Mouse (Mus musculus) forebrain, embryonic 16.5 days (tissue): Measurements from ENCODE around the gene 1700029I15Rik. TPM values are rescaled to one million over a fixed set of nuclear protein-coding genes. Genes with fewer than 3 reads are reported as not detected.

Experiments
- ATAC-seq: fragments of 200-750 bp; cut with Nextera tagmentation; 2 replicates; pipeline ENCODE4 v1.8.0; 2017; ENCODE audit warnings: mild to moderate bottlenecking, moderate library complexity
- H3K27ac ChIP-seq: fragments of 300-500 bp; sonication (generic); 2 replicates; pipeline ENCODE4 v1.5.1; 2014; ENCODE audit warnings: low read length, control low read depth
- H3K27me3 ChIP-seq: fragments of 300-500 bp; sonication (generic); replicated peaks from 2 replicates; pipeline ENCODE4 v1.6.1; 2014; ENCODE audit warnings: low read length; ENCODE audit not compliant: control insufficient read depth, insufficient read depth
- H3K36me3 ChIP-seq: fragments of 300-500 bp; sonication (generic); 2 replicates; pipeline ENCODE4 v1.6.1; 2014; ENCODE audit not compliant: control insufficient read depth, insufficient read depth
- H3K4me1 ChIP-seq: fragments of 300-500 bp; sonication (generic); replicated peaks from 2 replicates; pipeline ENCODE4 v1.6.1; 2014; ENCODE audit warnings: low read length; ENCODE audit not compliant: control insufficient read depth, insufficient read depth
- H3K4me2 ChIP-seq: fragments of 300-500 bp; sonication (generic); 2 replicates; pipeline ENCODE4 v1.6.1; 2014; ENCODE audit warnings: mild to moderate bottlenecking, low read length, control low read depth
- H3K4me3 ChIP-seq: fragments of 300-500 bp; sonication (generic); replicated peaks from 2 replicates; pipeline ENCODE4 v1.5.1; 2014; ENCODE audit warnings: mild to moderate bottlenecking, low read length, control low read depth
- H3K9ac ChIP-seq: fragments of 300-500 bp; sonication (generic); replicated peaks from 2 replicates; pipeline ENCODE4 v1.6.1; 2014; ENCODE audit warnings: low read depth, low read length, control low read depth
- H3K9me3 ChIP-seq: fragments of 300-500 bp; sonication (generic); 2 replicates; pipeline ENCODE4 v1.6.1; 2016; ENCODE audit warnings: low read length; ENCODE audit not compliant: control insufficient read depth
- WGBS: fragments of 180-500 bp; shearing (Covaris S2); extraction: QIAGEN DNeasy Blood & Tissue Kit; methylation state at CpG from one replicate; pipeline ENCODE4 v1.1.7; 2014; 5-methylcytosine and 5-hydroxymethylcytosine counted together
- polyA plus RNA-seq: library from polyadenylated mRNA; unstranded; fragments of >200 nt; fragmentation: Nextera tagmentation; extraction: Ambion mirVana; gene quantifications from 2 replicates; pipeline ENCODE4 v1.2.1, GENCODE M21; 2015

Gene 1700029I15Rik
- polyA plus RNA-seq, 1 experiment from 2014 or later, result 8.6 TPM

DNA sequence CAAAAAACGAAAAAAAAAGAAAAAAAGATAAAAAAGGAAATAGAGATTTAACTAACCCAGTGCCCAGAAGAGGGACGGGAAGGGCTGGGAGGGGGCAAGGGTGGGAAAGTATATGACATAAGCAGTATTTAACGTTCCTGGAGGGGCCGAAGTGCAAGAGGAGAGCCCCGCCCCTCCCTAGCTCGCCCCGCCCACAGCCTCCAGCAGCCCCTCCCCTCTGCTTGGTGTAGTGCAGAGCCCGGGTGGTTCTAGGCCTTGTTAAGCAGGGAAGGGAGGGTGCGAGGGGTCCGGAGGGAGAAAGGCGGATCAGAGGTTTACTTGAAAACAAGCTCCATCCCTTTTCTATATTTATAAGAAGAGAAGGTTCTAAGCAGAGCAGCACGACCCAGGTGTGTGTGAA is 21.4 kb upstream of the 1700029I15Rik start:
- no peaks in the 10 kb centered on the region for H3K9me3 ChIP-seq
- peaks cover 10% of the 10 kb centered on the region; the same call in 1 of the 2 replicates for H3K4me1 ChIP-seq
- H3K27ac ChIP-seq, result peak overlapping the region; percentile 20; the same call in 1 of the 2 replicates
- WGBS, result 20% methylated on average over 12 of the region's 12 CpGs
- no peak overlapping the region for H3K4me2 ChIP-seq
- H3K9ac ChIP-seq, result no peak overlapping the region
- no peaks in the 10 kb centered on the region for H3K27me3 ChIP-seq
- H3K4me3 ChIP-seq, result no peak overlapping the region
- H3K36me3 ChIP-seq, result peaks cover 19% of the 10 kb centered on the region; the same call in 1 of the 2 replicates
- peak; percentile 50; the same call in 1 of the 2 replicates for ATAC-seq

DNA sequence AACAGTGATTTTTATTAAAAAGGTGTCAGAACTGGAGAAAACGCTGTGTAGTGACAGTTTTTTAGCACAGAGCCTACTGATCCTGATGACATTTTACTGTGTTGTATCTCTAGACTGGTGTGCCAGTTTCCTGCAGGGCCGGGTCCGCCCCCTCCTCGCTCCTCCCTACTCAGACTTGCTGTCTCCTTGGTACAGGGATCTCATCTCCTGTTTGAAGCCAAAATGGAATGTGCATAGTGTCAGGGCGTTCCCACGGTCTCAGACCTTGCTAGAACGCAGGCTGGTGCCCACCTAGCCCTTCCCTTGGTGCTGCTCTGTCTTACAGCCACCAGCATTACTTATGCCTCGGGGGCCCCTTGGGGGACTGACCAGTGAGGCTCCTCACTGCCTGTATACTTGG is 20.5 kb upstream of the 1700029I15Rik start:
- ATAC-seq, result no peak
- no peaks in the 10 kb centered on the region for H3K27me3 ChIP-seq
- no peaks in the 10 kb centered on the region for H3K9me3 ChIP-seq
- WGBS, result 87% methylated on average over 8 of the region's 8 CpGs
- H3K9ac ChIP-seq, result no peak overlapping the region
- no peak overlapping the region for H3K27ac ChIP-seq
- no peak overlapping the region for H3K4me2 ChIP-seq
- peaks cover 10% of the 10 kb centered on the region; the same call in 1 of the 2 replicates for H3K4me1 ChIP-seq
- no peak overlapping the region for H3K4me3 ChIP-seq
- peaks cover 14% of the 10 kb centered on the region; the same call in 1 of the 2 replicates for H3K36me3 ChIP-seq

DNA sequence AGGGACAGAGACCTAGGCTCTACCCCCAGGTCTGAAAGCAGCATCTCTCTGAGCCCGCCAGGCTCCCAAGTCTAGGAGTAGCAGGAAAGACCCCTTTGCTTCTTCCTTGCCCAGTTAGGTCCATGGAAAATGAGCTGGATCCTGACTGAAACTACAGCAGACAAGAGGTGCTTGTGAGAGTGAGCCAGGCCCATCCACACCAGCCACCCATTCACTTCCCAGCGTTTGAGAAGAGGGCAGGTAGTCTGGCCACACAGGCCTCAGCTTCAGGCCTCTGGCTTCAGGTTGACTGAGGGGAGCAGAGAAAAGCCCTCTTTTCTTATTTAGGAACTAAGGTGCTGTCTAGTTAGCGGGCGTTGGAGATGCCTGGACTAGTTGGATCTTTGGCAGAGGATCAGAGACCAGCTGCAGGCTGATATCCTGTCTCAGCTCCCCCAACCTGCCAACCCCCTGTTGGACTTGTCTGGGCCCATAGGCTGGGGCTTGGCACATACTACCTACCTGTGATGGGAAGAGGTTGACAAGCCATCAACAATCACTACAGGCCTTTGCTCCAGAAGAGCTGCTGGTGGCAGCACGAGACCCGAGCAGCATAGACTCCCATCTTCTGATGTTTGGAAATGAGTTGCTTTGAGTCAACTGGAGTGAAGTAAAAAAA is 19.6 kb upstream of the 1700029I15Rik start:
- Histone ChIP-seq H3K36me3 (peaks cover 10% of the 10 kb centered on the region; the same call in 1 of the 2 replicates), H3K27ac (no peak overlapping the region), H3K9ac (no peak overlapping the region), H3K9me3 (no peaks in the 10 kb centered on the region), H3K4me2 (no peak overlapping the region), H3K4me1 (peaks cover 10% of the 10 kb centered on the region; the same call in 1 of the 2 replicates), H3K27me3 (no peaks in the 10 kb centered on the region), H3K4me3 (no peak overlapping the region)
- ATAC-seq, result no peak
- 89% methylated on average over 6 of the region's 6 CpGs for WGBS

DNA sequence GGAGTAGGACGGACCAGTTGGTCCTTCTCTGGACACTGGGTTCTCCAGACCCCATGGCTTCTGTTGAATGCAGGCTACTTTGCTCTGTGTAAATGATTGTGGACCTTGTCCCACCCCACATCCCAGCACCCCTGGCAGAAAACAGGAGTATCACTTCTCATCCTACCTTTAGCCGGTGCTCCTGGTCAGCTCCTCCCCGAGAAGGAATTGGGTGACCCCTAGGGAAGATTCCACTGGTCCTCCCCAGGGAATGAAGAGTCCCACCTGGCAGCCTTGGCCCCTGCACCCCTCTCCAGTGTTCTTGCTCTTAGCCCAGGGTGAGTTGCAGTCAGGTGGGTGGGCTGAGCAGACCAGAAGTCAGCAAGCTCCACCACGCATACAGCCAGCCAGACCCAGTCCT is 18.3 kb upstream of the 1700029I15Rik start:
- Histone ChIP-seq H3K9ac (no peak overlapping the region), H3K9me3 (no peaks in the 10 kb centered on the region), H3K27me3 (no peaks in the 10 kb centered on the region), H3K4me3 (no peak overlapping the region), H3K27ac (no peak overlapping the region), H3K4me2 (no peak overlapping the region), H3K4me1 (peaks cover 10% of the 10 kb centered on the region; the same call in 1 of the 2 replicates), H3K36me3 (peaks cover 8% of the 10 kb centered on the region; the same call in 1 of the 2 replicates)
- ATAC-seq, result no peak
- WGBS, result 93% methylated on average over 4 of the region's 4 CpGs

DNA sequence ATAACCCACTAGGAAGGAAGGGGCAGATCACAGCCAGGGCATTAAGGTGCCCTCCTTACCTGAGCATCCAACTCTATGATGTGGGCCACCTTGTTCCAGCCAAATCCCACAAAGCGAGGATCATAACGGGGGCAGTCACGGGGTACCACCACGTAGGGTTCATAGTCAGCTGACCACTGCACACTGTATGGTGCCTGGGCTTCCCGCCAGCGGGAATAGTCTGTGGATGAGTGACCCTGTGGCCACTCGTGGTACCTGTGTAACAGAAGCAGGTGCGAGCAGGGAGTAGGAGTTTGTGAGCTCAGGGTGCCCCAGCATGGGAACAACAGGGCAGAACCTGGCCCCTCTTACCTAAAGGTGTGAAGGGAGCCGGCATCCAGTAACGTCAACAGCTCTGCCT is 16.8 kb upstream of the 1700029I15Rik start:
- peaks cover 9% of the 10 kb centered on the region for H3K4me1 ChIP-seq
- ATAC-seq, result no peak
- 91% methylated on average over 10 of the region's 10 CpGs for WGBS

DNA sequence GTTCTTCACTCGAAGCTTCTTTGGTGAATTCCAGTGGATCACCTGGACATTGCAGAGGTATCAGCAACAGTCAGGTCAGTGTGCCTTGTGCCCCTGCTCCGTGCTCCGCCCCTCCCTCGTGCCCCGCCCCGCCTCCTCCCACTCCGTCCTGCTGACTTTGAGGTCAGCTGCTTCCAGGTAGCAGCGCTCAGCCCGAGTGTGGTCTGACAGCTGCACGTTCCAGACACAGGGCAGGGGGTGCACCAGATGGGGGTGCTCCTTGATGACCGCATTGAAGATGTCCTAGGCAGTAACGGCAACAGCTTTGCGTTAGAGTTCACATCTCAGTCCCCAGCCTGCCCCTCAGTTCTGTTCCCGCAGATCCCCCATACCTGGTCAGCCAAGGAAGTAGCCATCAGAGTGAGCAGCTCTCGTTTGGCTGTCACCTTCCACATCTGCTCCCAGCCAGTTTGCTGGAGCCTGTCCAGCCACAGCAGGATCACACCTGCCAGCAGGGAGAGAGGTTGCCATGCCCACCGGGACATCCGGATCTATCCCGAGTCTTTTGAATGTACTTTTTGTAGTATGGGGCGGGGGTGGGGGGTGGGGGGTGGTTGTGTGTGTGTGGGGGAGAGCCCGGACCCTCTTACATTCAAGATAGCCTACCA is 14.8 kb upstream of the 1700029I15Rik start:
- Histone ChIP-seq H3K36me3 (peaks cover 8% of the 10 kb centered on the region; the same call in 1 of the 2 replicates), H3K9ac (no peak overlapping the region), H3K9me3 (no peaks in the 10 kb centered on the region), H3K27me3 (peaks cover 15% of the 10 kb centered on the region), H3K27ac (no peak overlapping the region), H3K4me2 (no peak overlapping the region), H3K4me3 (no peak overlapping the region), H3K4me1 (peaks cover 23% of the 10 kb centered on the region)
- 46% methylated on average over 20 of the region's 20 CpGs for WGBS
- ATAC-seq, result no peak

More for the DNA sequence above, 16.8 kb upstream of the 1700029I15Rik start:
- H3K4me3 ChIP-seq, result no peak overlapping the region
- H3K9ac ChIP-seq, result no peak overlapping the region
- H3K4me2 ChIP-seq, result no peak overlapping the region
- H3K36me3 ChIP-seq, result peaks cover 8% of the 10 kb centered on the region; the same call in 1 of the 2 replicates
- H3K27ac ChIP-seq, result no peak overlapping the region
- peaks cover 8% of the 10 kb centered on the region for H3K27me3 ChIP-seq
- H3K9me3 ChIP-seq, result no peaks in the 10 kb centered on the region

DNA sequence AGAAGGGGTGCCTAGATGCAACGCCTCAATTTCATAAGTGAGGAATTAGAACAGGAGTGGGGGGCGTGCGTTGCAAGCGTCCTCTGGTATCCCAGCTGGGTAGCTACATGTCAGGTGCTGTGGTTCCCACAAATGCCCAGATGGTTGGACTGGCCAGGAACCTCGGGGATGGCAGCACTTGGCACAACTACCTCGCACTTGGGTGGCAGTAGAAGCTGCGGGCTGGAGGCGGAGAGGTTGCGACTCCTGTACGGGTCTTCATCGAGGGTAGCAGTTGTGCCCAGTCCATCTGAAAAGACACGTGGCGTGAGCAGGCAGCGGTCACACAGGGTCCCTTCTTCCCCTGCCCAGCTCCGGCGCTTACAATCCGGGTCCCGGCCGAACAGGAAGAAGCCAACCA is 12.0 kb upstream of the 1700029I15Rik start:
- no peaks in the 10 kb centered on the region; the same call in 1 of the 2 replicates for H3K36me3 ChIP-seq
- no peaks in the 10 kb centered on the region for H3K9me3 ChIP-seq
- H3K4me1 ChIP-seq, result peaks cover 36% of the 10 kb centered on the region
- no peak for ATAC-seq
- WGBS, result 11% methylated on average over 19 of the region's 19 CpGs
- peaks cover 15% of the 10 kb centered on the region for H3K27me3 ChIP-seq
- H3K9ac ChIP-seq, result peak overlapping the region; percentile 48
- H3K27ac ChIP-seq, result no peak overlapping the region
- peak overlapping the region; percentile 25 for H3K4me3 ChIP-seq
- H3K4me2 ChIP-seq, result peak overlapping the region; percentile 47

DNA sequence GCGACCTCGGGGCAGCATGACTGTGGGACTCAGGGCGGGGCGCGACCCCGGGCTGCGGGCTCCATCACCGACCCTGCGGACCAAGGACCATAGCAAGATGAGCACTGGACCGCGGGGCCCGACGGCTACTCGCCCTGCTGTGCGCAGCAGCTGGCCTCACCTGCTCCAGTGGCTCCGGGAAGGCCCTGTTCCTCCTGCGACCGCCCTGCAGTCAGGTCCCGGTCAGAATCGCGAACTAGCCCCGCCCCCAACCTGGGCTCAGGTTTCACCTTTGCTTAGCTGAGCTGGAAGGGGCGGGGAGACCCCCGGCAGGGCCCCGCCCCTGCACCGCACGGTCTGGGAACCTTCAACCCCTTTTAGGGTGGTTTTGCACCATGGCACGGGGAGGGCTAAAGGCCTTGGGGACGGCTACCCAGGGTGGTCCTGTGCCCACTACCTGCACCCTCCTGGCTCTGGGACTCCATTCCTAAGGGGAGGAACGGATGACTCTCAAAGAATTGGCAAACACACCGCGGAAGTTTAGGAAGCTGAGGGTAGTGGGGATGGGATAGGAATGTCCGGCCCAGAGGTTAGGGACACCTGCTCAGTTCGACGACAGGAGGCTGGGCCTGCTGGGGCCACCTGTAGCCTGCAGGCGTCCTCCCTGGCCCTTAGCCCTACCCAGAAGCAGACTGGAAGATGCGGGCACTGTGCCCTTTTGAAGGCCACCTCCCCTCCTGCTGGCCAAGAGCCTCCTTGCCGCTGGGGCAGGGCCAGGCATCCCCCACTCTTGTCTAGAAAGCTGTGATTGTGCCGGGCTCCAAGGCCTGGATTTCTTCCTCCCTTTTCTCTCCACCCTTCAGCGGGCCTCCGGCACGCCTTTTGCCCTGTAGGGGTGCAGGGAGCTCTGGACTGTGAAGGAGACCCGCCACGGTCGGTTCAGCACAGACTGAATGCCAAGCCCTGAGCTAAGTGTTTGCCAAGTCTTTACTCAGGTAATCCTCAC is 11.2 kb upstream of the 1700029I15Rik start:
- Histone ChIP-seq H3K9ac (peak overlapping the region; percentile 48), H3K4me1 (peaks cover 40% of the 10 kb centered on the region)

More for the DNA sequence above, 11.2 kb upstream of the 1700029I15Rik start:
- Histone ChIP-seq H3K27me3 (peaks cover 15% of the 10 kb centered on the region), H3K27ac (no peak overlapping the region), H3K9me3 (no peaks in the 10 kb centered on the region), H3K36me3 (no peaks in the 10 kb centered on the region), H3K4me2 (peak overlapping the region; percentile 47), H3K4me3 (peak overlapping the region; percentile 25)
- 2% methylated on average over 44 of the region's 45 CpGs for WGBS
- ATAC-seq, result no peak
